Mouse (Mus musculus): ENCODE measurements at regions not wholly inside any gene's neighbourhood (a gene's known extent, or its start where the extent isn't known, plus 50 kb on each side); places are given as distances from the start of the nearest gene placed in this dataset.

- DNase-seq (ENCODE audit: extremely low read depth, insufficient read length, low spot score), result no peak
These were observed 133.6 kb downstream of the Papss1 start for GRCm38 (mm10) chr3:131698070-131698750.

GRCm38 (mm10) chr3:131703134-131703533 is 138.6 kb downstream of the Papss1 start:
- peak; percentile 10 for DNase-seq (ENCODE audit: extremely low read depth, insufficient read length, low spot score)

GRCm38 (mm10) chr3:131713532-131713931 is 149.0 kb downstream of the Papss1 start:
- DNase-seq (ENCODE audit: extremely low read depth, insufficient read length, low spot score), result no peak

- DNase-seq (ENCODE audit: extremely low read depth, insufficient read length, low spot score), result no peak
These were observed 154.2 kb downstream of the Papss1 start for GRCm38 (mm10) chr3:131718761-131719160.

DNA sequence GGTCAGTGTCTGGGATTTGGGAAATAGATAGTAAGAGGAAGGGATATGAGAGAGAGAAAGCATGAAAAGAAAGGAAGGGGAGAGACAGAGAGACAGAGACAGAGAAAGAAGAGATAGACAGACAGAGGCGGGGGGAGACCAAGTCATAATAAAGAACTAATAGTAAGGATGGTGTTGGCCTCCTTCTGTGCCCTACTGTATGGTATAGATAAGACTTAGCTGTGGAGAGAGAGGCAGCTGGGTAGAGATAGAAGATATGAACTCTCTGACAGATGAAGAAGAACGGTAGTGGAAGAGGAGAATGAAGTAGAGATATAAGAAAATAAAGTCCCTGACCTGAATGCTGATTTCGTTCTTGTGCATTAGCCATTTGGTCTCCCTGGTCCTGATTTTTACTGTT is 164.1 kb downstream of the Papss1 start:
- no peak for DNase-seq (ENCODE audit: extremely low read depth, insufficient read length, low spot score)

DNA sequence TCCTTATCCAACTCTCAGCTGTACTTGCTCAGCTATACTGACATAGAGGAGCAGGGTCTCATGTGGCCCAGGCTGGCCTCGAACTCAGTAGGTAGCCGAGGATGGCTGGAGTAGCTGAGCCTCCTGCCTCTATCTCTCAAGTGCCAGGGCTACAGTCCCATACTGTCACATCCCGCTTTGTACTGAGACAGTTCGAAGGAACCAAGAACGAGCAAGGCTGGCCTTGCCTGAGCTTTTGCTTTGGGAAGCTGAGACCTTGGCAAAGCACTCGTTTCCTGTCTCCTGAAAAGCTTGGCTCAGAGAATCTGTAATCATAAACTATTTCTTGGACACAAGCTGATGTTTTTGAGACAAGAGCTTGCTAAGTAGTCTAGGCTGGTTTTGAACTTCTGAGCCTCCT is 169.7 kb downstream of the Papss1 start:
- DNase-seq (ENCODE audit: extremely low read depth, insufficient read length, low spot score), result no peak

GRCm38 (mm10) chr3:131737461-131737860 is 172.9 kb downstream of the Papss1 start:
- DNase-seq (ENCODE audit: extremely low read depth, insufficient read length, low spot score), result no peak

GRCm38 (mm10) chr3:131737953-131738598 is 173.5 kb downstream of the Papss1 start:
- DNase-seq (ENCODE audit: extremely low read depth, insufficient read length, low spot score), result no peak

GRCm38 (mm10) chr3:131755537-131755936 is 191.0 kb downstream of the Papss1 start:
- DNase-seq (ENCODE audit: extremely low read depth, insufficient read length, low spot score), result no peak

DNA sequence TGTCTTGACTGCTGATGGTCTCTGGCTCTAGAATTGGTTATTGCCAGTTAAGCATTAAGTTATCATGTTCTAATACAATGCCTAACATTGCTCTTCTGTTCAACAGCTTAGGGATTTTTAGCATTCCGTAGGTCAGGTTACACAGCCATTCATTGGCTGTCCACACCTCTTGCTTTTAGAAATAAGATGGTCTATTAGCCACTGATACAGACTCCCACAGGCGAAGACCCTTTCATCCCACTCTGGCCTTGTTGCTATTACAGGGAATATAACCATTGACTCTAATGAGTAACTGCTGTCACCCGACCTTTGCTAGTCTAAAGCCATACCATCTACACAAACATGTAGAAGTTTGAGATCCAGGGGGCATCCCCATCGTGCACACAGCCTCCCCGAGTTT is 191.6 kb downstream of the Papss1 start:
- no peak for DNase-seq (ENCODE audit: extremely low read depth, insufficient read length, low spot score)

DNA sequence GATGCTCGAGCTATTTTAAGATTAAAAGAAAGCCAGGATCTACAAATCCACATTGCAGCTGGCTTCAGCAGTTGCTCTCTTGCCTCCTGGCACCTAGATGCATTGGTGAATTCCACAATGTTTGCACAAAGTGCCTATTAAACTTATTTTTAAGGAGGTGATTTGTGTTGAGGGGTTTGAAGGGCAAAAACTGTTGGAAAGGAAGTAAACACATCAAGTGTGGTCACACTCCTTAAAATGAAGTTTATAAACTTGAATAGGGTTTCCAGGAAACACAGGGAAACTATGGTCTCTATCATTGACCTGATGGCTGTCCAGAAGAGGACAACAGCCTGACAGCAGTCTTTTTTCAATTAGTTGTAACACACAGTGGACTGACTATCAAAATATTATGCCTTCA is 205.4 kb downstream of the Papss1 start:
- no peak for DNase-seq (ENCODE audit: extremely low read depth, insufficient read length, low spot score)

GRCm38 (mm10) chr3:131770486-131770885 is 205.9 kb downstream of the Papss1 start:
- no peak for DNase-seq (ENCODE audit: extremely low read depth, insufficient read length, low spot score)

- no peak for DNase-seq (ENCODE audit: extremely low read depth, insufficient read length, low spot score)
These were observed 207.4 kb downstream of the Papss1 start for GRCm38 (mm10) chr3:131771863-131772546.

GRCm38 (mm10) chr3:131772593-131772992 is 208.0 kb downstream of the Papss1 start:
- no peak for DNase-seq (ENCODE audit: extremely low read depth, insufficient read length, low spot score)

GRCm38 (mm10) chr3:131775431-131775830 is 210.9 kb downstream of the Papss1 start:
- DNase-seq (ENCODE audit: extremely low read depth, insufficient read length, low spot score), result no peak

- DNase-seq (ENCODE audit: extremely low read depth, insufficient read length, low spot score), result peak; percentile 18
These were observed 212.1 kb downstream of the Papss1 start for GRCm38 (mm10) chr3:131776650-131777049.

- DNase-seq (ENCODE audit: extremely low read depth, insufficient read length, low spot score), result no peak
These were observed 215.2 kb downstream of the Papss1 start for GRCm38 (mm10) chr3:131779803-131780202.

GRCm38 (mm10) chr3:131785524-131785923 is 221.0 kb downstream of the Papss1 start:
- no peak for DNase-seq (ENCODE audit: extremely low read depth, insufficient read length, low spot score)

DNA sequence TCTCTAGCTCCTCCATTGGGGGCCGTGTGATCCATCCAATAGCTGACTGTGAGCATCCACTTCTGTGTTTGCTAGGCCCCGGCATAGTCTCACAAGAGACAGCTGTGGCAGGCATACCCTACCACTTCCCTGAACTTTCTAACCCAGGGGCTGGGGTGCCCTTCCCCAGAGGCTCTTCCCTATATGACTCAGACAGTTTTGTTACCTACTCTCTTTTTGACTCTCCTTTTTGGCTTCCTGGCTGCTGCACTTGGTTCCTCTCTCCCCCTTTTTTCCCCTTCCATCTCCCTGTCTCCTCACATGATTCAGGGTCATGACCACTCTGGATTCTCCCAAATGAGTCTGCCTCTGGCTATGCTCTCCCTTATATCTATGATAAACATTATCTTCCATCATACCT is 223.8 kb downstream of the Papss1 start:
- DNase-seq (ENCODE audit: extremely low read depth, insufficient read length, low spot score), result no peak

DNA sequence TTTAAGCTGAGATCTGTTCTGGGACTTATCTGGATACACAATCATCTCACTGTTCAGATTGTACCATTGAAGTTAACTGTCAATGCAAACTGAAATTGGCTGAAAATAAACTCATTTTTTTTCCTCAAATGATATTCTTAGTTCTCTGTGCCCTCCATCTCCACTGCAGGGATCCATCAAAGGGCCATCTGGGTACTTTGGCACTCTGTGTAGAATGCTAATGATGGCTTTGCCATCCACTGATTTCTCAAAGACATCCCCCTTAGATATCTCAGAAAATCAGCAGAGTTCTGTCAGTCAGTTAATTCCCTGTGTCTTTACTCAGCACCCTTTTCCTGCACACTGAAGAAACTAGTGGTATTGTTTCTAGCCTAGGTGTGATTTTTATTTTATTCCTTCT is 224.6 kb downstream of the Papss1 start:
- DNase-seq (ENCODE audit: extremely low read depth, insufficient read length, low spot score), result no peak

GRCm38 (mm10) chr3:131794056-131794455 is 229.5 kb downstream of the Papss1 start:
- peak; percentile 56 for DNase-seq (ENCODE audit: extremely low read depth, insufficient read length, low spot score)
